Mouse (Mus musculus) myocyte (in vitro differentiated cells): ENCODE results near the gene Theg. TPM values are rescaled to one million over a fixed set of nuclear protein-coding genes. Genes with fewer than 3 reads are reported as not detected.

Source experiments
- H3K27me3 ChIP-seq: one replicate; pipeline ENCODE4 v1.6.1; 2011; ENCODE audit not compliant: control insufficient read depth, insufficient read depth, insufficient read length
- H3K36me3 ChIP-seq: one replicate; pipeline ENCODE4 v1.6.1; 2011; ENCODE audit not compliant: control insufficient read depth, insufficient read depth
- H3K4me2 ChIP-seq: one replicate; pipeline ENCODE4 v1.6.1; 2011; ENCODE audit warnings: low read depth, control low read depth
- H3K4me3 ChIP-seq: one replicate; pipeline ENCODE4 v1.5.1; 2011; ENCODE audit warnings: mild to moderate bottlenecking, control low read depth, moderate library complexity
- H3K79me2 ChIP-seq: one replicate; pipeline ENCODE4 v1.6.1; 2011; ENCODE audit not compliant: control insufficient read depth, insufficient read depth
- H3ac ChIP-seq: one replicate; pipeline ENCODE4 v1.6.1; 2011; ENCODE audit not compliant: control insufficient read depth, insufficient read length
- CEBPB ChIP-seq: IDR thresholded peaks from 2 replicates; pipeline ENCODE4 v1.6.1; 2011; ENCODE audit warnings: mild to moderate bottlenecking, moderate library complexity; ENCODE audit not compliant: poor library complexity, insufficient read depth, severe bottlenecking
- E2F4 ChIP-seq: IDR thresholded peaks from one replicate; pipeline ENCODE4 v1.6.1; 2011; ENCODE audit warnings: mild to moderate bottlenecking, control low read depth, moderate library complexity; ENCODE audit not compliant: insufficient read depth
- MAX ChIP-seq: IDR thresholded peaks from one replicate; pipeline ENCODE4 v1.6.1; 2011; ENCODE audit warnings: low read depth, mild to moderate bottlenecking, control low read depth
- MYOD1 ChIP-seq, 3 experiments: IDR thresholded peaks; one replicate each; pipeline ENCODE4 v1.6.1; 2011; ENCODE audit warnings: control low read depth in 2 of 3, low read depth in 2 of 3, mild to moderate bottlenecking in 2 of 3, moderate library complexity in 1 of 3; ENCODE audit not compliant: insufficient read length in 2 of 3, control insufficient read depth in 1 of 3
- MYOG ChIP-seq, 3 experiments: IDR thresholded peaks; one replicate each; pipeline ENCODE4 v1.6.1; 2011; ENCODE audit warnings: control low read depth in 2 of 3, low read depth in 2 of 3, mild to moderate bottlenecking in 2 of 3; ENCODE audit not compliant: insufficient read length in 2 of 3, control insufficient read depth in 1 of 3, insufficient read depth in 1 of 3
- POLR2A ChIP-seq: IDR thresholded peaks from one replicate; pipeline ENCODE4 v1.6.1; 2011; ENCODE audit warnings: low read depth, mild to moderate bottlenecking, control low read depth, moderate library complexity; ENCODE audit not compliant: insufficient read length
- POLR2AphosphoS2 ChIP-seq: IDR thresholded peaks from one replicate; pipeline ENCODE4 v1.6.1; 2011; ENCODE audit warnings: low read depth, control low read depth; ENCODE audit not compliant: insufficient read length
- REST ChIP-seq: IDR thresholded peaks from one replicate; pipeline ENCODE4 v1.6.1; 2011; ENCODE audit warnings: mild to moderate bottlenecking, control low read depth, moderate library complexity; ENCODE audit not compliant: insufficient read depth, insufficient read length
- SRF ChIP-seq: IDR thresholded peaks from one replicate; pipeline ENCODE4 v1.6.1; 2011; ENCODE audit warnings: low read depth; ENCODE audit not compliant: control insufficient read depth, insufficient read length
- TCF12 ChIP-seq: IDR thresholded peaks from one replicate; pipeline ENCODE4 v1.6.1; 2011; ENCODE audit warnings: mild to moderate bottlenecking, control low read depth; ENCODE audit not compliant: poor library complexity, insufficient read depth, severe bottlenecking
- TCF3 ChIP-seq: IDR thresholded peaks from one replicate; pipeline ENCODE4 v1.6.1; 2011; ENCODE audit warnings: low read depth, control low read depth; ENCODE audit not compliant: insufficient read length
- USF1 ChIP-seq: IDR thresholded peaks from one replicate; pipeline ENCODE4 v1.6.1; 2011; ENCODE audit warnings: low read depth, mild to moderate bottlenecking, control low read depth, moderate library complexity
- polyA plus RNA-seq: library from polyadenylated mRNA; unstranded; fragments of >200 nt; fragmentation: generic; extraction: Trizol; gene quantifications from one replicate; pipeline ENCODE4 v1.2.1, GENCODE M21; 2012; ENCODE audit warnings: missing spikeins

Theg gene
- polyA plus RNA-seq, 1 experiment = not detected

- no peak overlapping the region for H3K4me2 ChIP-seq
- H3K79me2 ChIP-seq = no peaks in the 10 kb centered on the region
- no peak overlapping the region for H3K4me3 ChIP-seq
- H3K36me3 ChIP-seq = no peaks in the 10 kb centered on the region
- H3K27me3 ChIP-seq = peaks cover 19% of the 10 kb centered on the region
- TF ChIP-seq MYOG (IDR thresholded peaks at IDR 0.05; ENCODE audit: control insufficient read depth in 1 of 3, insufficient read depth in 1 of 3, insufficient read length in 2 of 3, low read depth in 2 of 3) (no peak), TCF12 (no peak), USF1 (no peak), CEBPB (no peak), SRF (no peak), MYOD1 (IDR thresholded peaks at IDR 0.05; ENCODE audit: control insufficient read depth in 1 of 3, insufficient read length in 2 of 3, low read depth in 2 of 3) (no peak), POLR2AphosphoS2 (no peak), MAX (no peak), TCF3 (no peak), POLR2A (no peak), E2F4 (no peak), REST (no peak)
- H3ac ChIP-seq = no peak overlapping the region
Measured at GRCm38 (mm10) chr10:79585723-79586122, 1.4 kb downstream of the Theg start.

GRCm38 (mm10) chr10:79585136-79585535, 2.0 kb downstream of the Theg start:
- Histone ChIP-seq H3K27me3 (peaks cover 19% of the 10 kb centered on the region), H3K36me3 (no peaks in the 10 kb centered on the region), H3K79me2 (no peaks in the 10 kb centered on the region), H3K4me2 (no peak overlapping the region), H3K4me3 (no peak overlapping the region), H3ac (no peak overlapping the region)
- TF ChIP-seq MYOD1 (IDR thresholded peaks at IDR 0.05; ENCODE audit: control insufficient read depth in 1 of 3, insufficient read length in 2 of 3, low read depth in 2 of 3) = no peak
- TF ChIP-seq CEBPB = no peak
- TF ChIP-seq SRF = no peak
- no peak for TF ChIP-seq USF1
- TF ChIP-seq TCF3 = no peak
- TF ChIP-seq E2F4 = no peak
- no peak for TF ChIP-seq POLR2AphosphoS2
- no peak for TF ChIP-seq TCF12
- no peak for TF ChIP-seq REST
- TF ChIP-seq MAX = no peak
- TF ChIP-seq MYOG (IDR thresholded peaks at IDR 0.05; ENCODE audit: control insufficient read depth in 1 of 3, insufficient read depth in 1 of 3, insufficient read length in 2 of 3, low read depth in 2 of 3) = no peak
- no peak for TF ChIP-seq POLR2A

- Histone ChIP-seq H3K27me3 (peaks cover 19% of the 10 kb centered on the region), H3K4me3 (no peak overlapping the region), H3K36me3 (no peaks in the 10 kb centered on the region), H3ac (no peak overlapping the region), H3K4me2 (no peak overlapping the region), H3K79me2 (no peaks in the 10 kb centered on the region)
- TF ChIP-seq POLR2A = no peak
- TF ChIP-seq POLR2AphosphoS2 = no peak
- no peak for TF ChIP-seq MAX
- TF ChIP-seq TCF3 = no peak
- no peak for TF ChIP-seq E2F4
- TF ChIP-seq TCF12 = no peak
- no peak for TF ChIP-seq CEBPB
- no peak for TF ChIP-seq MYOD1 (IDR thresholded peaks at IDR 0.05; ENCODE audit: control insufficient read depth in 1 of 3, insufficient read length in 2 of 3, low read depth in 2 of 3)
- TF ChIP-seq SRF = no peak
- no peak for TF ChIP-seq USF1
Measured at GRCm38 (mm10) chr10:79584426-79584825, 2.7 kb downstream of the Theg start.

GRCm38 (mm10) chr10:79584021-79584420, 3.1 kb downstream of the Theg start:
- no peak overlapping the region for H3ac ChIP-seq
- TF ChIP-seq REST (no peak), MAX (no peak), POLR2AphosphoS2 (no peak), E2F4 (no peak), USF1 (no peak), POLR2A (no peak), CEBPB (no peak), TCF12 (no peak), TCF3 (no peak), SRF (no peak), MYOD1 (IDR thresholded peaks at IDR 0.05; ENCODE audit: control insufficient read depth in 1 of 3, insufficient read length in 2 of 3, low read depth in 2 of 3) (no peak), MYOG (IDR thresholded peaks at IDR 0.05; ENCODE audit: control insufficient read depth in 1 of 3, insufficient read depth in 1 of 3, insufficient read length in 2 of 3, low read depth in 2 of 3) (no peak)
- no peaks in the 10 kb centered on the region for H3K79me2 ChIP-seq
- H3K36me3 ChIP-seq = no peaks in the 10 kb centered on the region
- no peak overlapping the region for H3K4me3 ChIP-seq
- H3K4me2 ChIP-seq = no peak overlapping the region
- H3K27me3 ChIP-seq = peaks cover 23% of the 10 kb centered on the region

GRCm38 (mm10) chr10:79581501-79581900, 5.6 kb downstream of the Theg start:
- Histone ChIP-seq H3K4me3 (no peak overlapping the region), H3K79me2 (no peaks in the 10 kb centered on the region), H3K36me3 (no peaks in the 10 kb centered on the region), H3ac (no peak overlapping the region), H3K27me3 (peaks cover 30% of the 10 kb centered on the region), H3K4me2 (no peak overlapping the region)
- TF ChIP-seq E2F4 = no peak
- no peak for TF ChIP-seq TCF12
- no peak for TF ChIP-seq MYOD1 (IDR thresholded peaks at IDR 0.05; ENCODE audit: control insufficient read depth in 1 of 3, insufficient read length in 2 of 3, low read depth in 2 of 3)
- no peak for TF ChIP-seq MAX
- TF ChIP-seq USF1 = no peak
- no peak for TF ChIP-seq POLR2AphosphoS2
- TF ChIP-seq SRF = no peak
- no peak for TF ChIP-seq POLR2A
- no peak for TF ChIP-seq CEBPB
